Mouse (Mus musculus): ENCODE data around the gene Supt3. TPM values are rescaled to one million over a fixed set of nuclear protein-coding genes. Genes with fewer than 3 reads are reported as not detected.

Gene Supt3
- total and polyA plus RNA-seq, 2 experiments from 2014 or later = 7.4 to 24.9 TPM

DNA sequence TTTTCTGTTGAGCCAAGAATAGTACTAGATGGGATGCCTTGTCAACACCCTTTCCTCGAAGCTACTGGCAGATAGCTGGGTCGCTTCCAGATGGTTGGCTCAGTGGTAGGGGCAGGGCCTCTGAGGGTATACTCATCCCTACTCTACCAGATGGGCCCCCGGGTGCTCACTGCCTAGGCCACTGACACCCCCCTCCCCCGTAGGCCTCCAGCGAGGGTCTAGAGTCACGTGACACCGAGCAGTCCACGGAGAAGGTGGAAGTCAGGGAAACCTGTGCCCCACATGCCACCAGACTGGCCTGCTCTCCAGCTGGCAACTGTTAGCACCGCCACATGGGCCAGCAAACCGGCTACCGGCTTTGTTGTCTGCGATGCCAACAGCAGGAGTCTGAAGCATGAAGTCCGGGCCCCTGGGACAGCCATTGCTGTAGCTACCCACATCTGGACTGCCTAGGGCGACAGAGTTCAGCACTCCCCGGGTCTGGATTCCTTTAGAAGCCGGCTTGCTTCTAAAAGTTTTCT, 381.3 kb downstream of the Supt3 start:
- Histone ChIP-seq H3K4me1 (ENCODE audit: insufficient read depth, low read length) (no peaks in the 10 kb centered on the region), H3K4me3 (ENCODE audit: low read length) (no peak overlapping the region), H3K9me3 (ENCODE audit: low read length) (no peaks in the 10 kb centered on the region), H3K4me2 (ENCODE audit: low read depth, low read length) (no peak overlapping the region), H3K27ac (no peak overlapping the region), H3K9ac (replicated peaks; ENCODE audit: low read length) (no peak overlapping the region), H3K27me3 (ENCODE audit: insufficient read depth, low read length) (no peaks in the 10 kb centered on the region), H3K36me3 (ENCODE audit: insufficient read depth, low read length) (no peaks in the 10 kb centered on the region)
- DNase-seq (ENCODE audit: low spot score) (no peak), ATAC-seq (0 out of 2 replicates have a peak, but pooled peaks have one; percentile 12)
- WGBS = 65% methylated on average over 16 of the region's 16 CpGs
- TF ChIP-seq CTCF (IDR thresholded peaks at IDR 0.05; ENCODE audit: low read depth) = no peak

DNA sequence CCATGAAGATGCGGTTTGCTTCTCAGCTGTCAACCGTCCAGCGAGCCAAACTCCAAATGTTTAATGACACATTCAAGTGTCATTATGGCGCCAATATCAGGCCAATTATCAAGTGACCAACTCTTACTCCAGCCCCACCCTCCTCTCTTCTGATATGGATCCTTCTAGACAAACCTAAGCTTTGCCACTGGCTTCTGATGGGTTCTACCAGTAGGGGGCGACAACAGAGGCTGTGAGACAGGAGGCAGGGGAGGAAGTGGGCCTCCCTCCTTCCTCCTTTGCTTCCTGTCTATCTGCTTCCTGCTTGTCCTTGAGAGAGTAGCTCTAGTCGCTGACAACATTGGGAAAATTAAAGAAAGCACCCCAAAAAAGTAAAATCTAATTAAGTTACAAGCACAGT, 383.7 kb downstream of the Supt3 start:
- Histone ChIP-seq H3K36me3 (ENCODE audit: insufficient read depth, low read length) (no peaks in the 10 kb centered on the region), H3K4me2 (ENCODE audit: low read depth, low read length) (no peak overlapping the region), H3K4me1 (ENCODE audit: insufficient read depth, low read length) (no peaks in the 10 kb centered on the region), H3K27ac (no peak overlapping the region), H3K9ac (replicated peaks; ENCODE audit: low read length) (no peak overlapping the region), H3K9me3 (ENCODE audit: low read length) (no peaks in the 10 kb centered on the region), H3K4me3 (ENCODE audit: low read length) (no peak overlapping the region), H3K27me3 (ENCODE audit: insufficient read depth, low read length) (no peaks in the 10 kb centered on the region)
- DNase-seq (ENCODE audit: low spot score) (no peak), ATAC-seq (no peak)
- no peak for TF ChIP-seq CTCF (IDR thresholded peaks at IDR 0.05; ENCODE audit: low read depth)
- WGBS = 90% methylated on average over 6 of the region's 6 CpGs

DNA sequence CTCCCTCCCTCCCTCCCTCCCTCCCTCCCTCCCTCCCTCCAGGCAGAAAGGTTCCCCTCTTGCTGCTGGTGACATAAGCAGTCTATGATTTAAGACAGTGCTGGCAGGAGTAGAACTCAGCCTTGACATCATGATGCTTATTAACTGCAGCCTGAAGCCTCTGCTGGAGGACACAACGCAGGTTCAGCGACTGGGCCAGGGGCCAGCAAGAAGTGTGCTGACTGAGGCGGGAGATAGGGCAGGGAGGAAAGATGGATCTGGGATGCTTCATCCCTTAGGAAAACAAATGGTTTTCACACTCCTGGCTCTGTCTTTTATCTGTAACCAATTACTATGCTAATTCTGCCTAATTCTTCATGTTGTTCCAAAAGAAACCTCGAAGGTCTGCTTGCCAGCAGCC, 388.8 kb downstream of the Supt3 start:
- 22% methylated on average over 4 of the region's 4 CpGs for WGBS
- no peaks in the 10 kb centered on the region for H3K4me1 ChIP-seq (ENCODE audit: insufficient read depth, low read length)

More for the DNA sequence above, 388.8 kb downstream of the Supt3 start:
- Histone ChIP-seq H3K4me2 (ENCODE audit: low read depth, low read length) (no peak overlapping the region), H3K27me3 (ENCODE audit: insufficient read depth, low read length) (no peaks in the 10 kb centered on the region), H3K36me3 (ENCODE audit: insufficient read depth, low read length) (no peaks in the 10 kb centered on the region), H3K27ac (no peak overlapping the region), H3K9ac (replicated peaks; ENCODE audit: low read length) (no peak overlapping the region), H3K4me3 (ENCODE audit: low read length) (no peak overlapping the region), H3K9me3 (ENCODE audit: low read length) (no peaks in the 10 kb centered on the region)
- TF ChIP-seq CTCF (IDR thresholded peaks at IDR 0.05; ENCODE audit: low read depth) = no peak
- peak; percentile 36; the same call in 1 of the 2 replicates for ATAC-seq
- peak; percentile 39 for DNase-seq (ENCODE audit: low spot score)

Other genes starting within 250 kb of the Supt3 start
- gene Runx2, start 37.6 kb downstream of the Supt3 start, total RNA-seq (2014; rRNA removed) = 1.5 and 2.8 TPM in 2 replicates
- 0.57 and 0.83 TPM in 2 replicates for gene Runx2, start 37.6 kb downstream of the Supt3 start, polyA plus RNA-seq (2015; fragmentation: Nextera tagmentation; extraction: Ambion mirVana)